8 mouse cellular contexts compared by ENCODE assay signal in the genomic region with DNA sequence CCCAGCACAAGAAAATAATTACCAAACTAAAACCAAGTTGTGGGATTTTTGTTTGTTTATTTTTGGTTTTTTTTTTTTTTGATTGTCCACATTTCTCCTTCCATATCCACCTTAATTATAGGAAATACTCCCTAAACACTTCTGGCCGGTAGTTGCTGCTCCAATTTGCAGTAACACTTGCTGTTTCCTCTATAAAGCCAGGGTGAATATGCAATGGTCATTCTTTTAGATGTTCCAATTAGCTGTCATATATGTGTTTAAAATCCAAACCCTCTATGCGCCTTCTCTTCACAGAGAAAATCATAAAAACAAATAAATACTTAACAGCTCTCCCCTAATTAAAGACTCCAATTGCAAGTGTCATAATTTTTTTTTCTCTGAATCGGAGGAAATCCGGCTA. TPM values are rescaled to one million over a fixed set of nuclear protein-coding genes. Genes with fewer than 3 reads are reported as not detected.
DNase-seq lines count a peak whose midpoint lies in the region; ATAC-seq and TF ChIP-seq lines count a peak whose summit lies in the region.

No protein-coding gene starts in this region.

- peak overlapping the region; percentile 84 for H3K27ac ChIP-seq in heart, adult 2 months
- H3K27ac ChIP-seq in forebrain, embryonic 13.5 days, result no peak overlapping the region
- no peak overlapping the region for H3K27ac ChIP-seq in liver, embryonic 13.5 days

- H3K27me3 ChIP-seq in heart, adult 2 months (ENCODE audit: control insufficient read depth, insufficient read depth, low read length), result no peaks in the 10 kb centered on the region
- H3K27me3 ChIP-seq in C2C12 (ENCODE audit: control insufficient read depth, insufficient read depth, insufficient read length), result peaks cover 11% of the 10 kb centered on the region
- peaks cover 24% of the 10 kb centered on the region for H3K27me3 ChIP-seq in forebrain, embryonic 13.5 days
- H3K27me3 ChIP-seq in liver, embryonic 13.5 days, result peaks cover 54% of the 10 kb centered on the region

- no peak for TF ChIP-seq POLR2A in heart, adult 2 months (IDR thresholded peaks at IDR 0.05; ENCODE audit: insufficient read depth, low read depth, low read length)

- H3K9ac ChIP-seq in heart, adult 2 months (ENCODE audit: low read depth, low read length), result no peak overlapping the region
- H3K9ac ChIP-seq in forebrain, embryonic 13.5 days, result peak overlapping the region; percentile 71
- no peak overlapping the region for H3K9ac ChIP-seq in liver, embryonic 13.5 days

- H3ac ChIP-seq in C2C12 (ENCODE audit: control insufficient read depth, insufficient read length, low read depth), result no peak overlapping the region

- H3K9me3 ChIP-seq in forebrain, embryonic 13.5 days (replicated peaks), result no peaks in the 10 kb centered on the region
- no peaks in the 10 kb centered on the region for H3K9me3 ChIP-seq in liver, embryonic 13.5 days (replicated peaks)

- WGBS in heart, adult 2 months, result 8% methylated on average over 4 of the region's 4 CpGs
- whole genome bisulfite sequencing in forebrain, embryonic 13.5 days, result 3% methylated on average over 4 of the region's 4 CpGs
- 2% methylated on average over 4 of the region's 4 CpGs for WGBS in liver, embryonic 13.5 days (ENCODE audit: insufficient replicate concordance)

- no peaks in the 10 kb centered on the region for H3K79me3 ChIP-seq in C2C12 (ENCODE audit: low read depth)

- no peaks in the 10 kb centered on the region for H3K36me3 ChIP-seq in heart, adult 2 months (ENCODE audit: control insufficient read depth, insufficient read depth, low read length)
- no peaks in the 10 kb centered on the region for H3K36me3 ChIP-seq in C2C12 (ENCODE audit: control insufficient read depth, insufficient read depth)
- H3K36me3 ChIP-seq in forebrain, embryonic 13.5 days (ENCODE audit: poor library complexity, severe bottlenecking), result no peaks in the 10 kb centered on the region
- H3K36me3 ChIP-seq in liver, embryonic 13.5 days, result no peaks in the 10 kb centered on the region

- no peaks in the 10 kb centered on the region for H3K79me2 ChIP-seq in heart, adult 2 months (replicated peaks; ENCODE audit: control insufficient read depth, insufficient read depth, low read length)
- H3K79me2 ChIP-seq in C2C12 (ENCODE audit: control insufficient read depth, insufficient read depth), result no peaks in the 10 kb centered on the region

- no peak for ATAC-seq in forebrain, embryonic 13.5 days
- no peak for ATAC-seq in liver, embryonic 13.5 days (ENCODE audit: low read depth)

- no peak for TF ChIP-seq EP300 in heart, adult 2 months (IDR thresholded peaks at IDR 0.05; ENCODE audit: insufficient read depth, low read depth, low read length)

- intact Hi-C loops in heart, adult 2 months (cut with DNase I), result loop anchor here (10.0 kb wide), 1 partner anchor 480 kb away; a partner anchor contains a TSS

- peak overlapping the region; percentile 84 for H3K4me3 ChIP-seq in heart, adult 2 months
- peak overlapping the region; percentile 45 for H3K4me3 ChIP-seq in C2C12 (ENCODE audit: insufficient read depth, poor library complexity, severe bottlenecking)
- H3K4me3 ChIP-seq in forebrain, embryonic 13.5 days, result peak overlapping the region; percentile 65
- peak overlapping the region; percentile 59 for H3K4me3 ChIP-seq in liver, embryonic 13.5 days (replicated peaks)

- H3K4me1 ChIP-seq in heart, adult 2 months (ENCODE audit: control insufficient read depth, insufficient read depth, low read length), result peaks cover 3% of the 10 kb centered on the region
- H3K4me1 ChIP-seq in forebrain, embryonic 13.5 days, result peaks cover 6% of the 10 kb centered on the region
- peaks cover 8% of the 10 kb centered on the region for H3K4me1 ChIP-seq in liver, embryonic 13.5 days (replicated peaks)

- peak overlapping the region; percentile 98 for H3K4me2 ChIP-seq in forebrain, embryonic 13.5 days
- H3K4me2 ChIP-seq in liver, embryonic 13.5 days, result peak overlapping the region; percentile 75

- no peak for DNase-seq in heart, adult 2 months
- no peak for DNase-seq in heart, adult 9 months (ENCODE audit: low spot score in 2 of 2)
- no peak for DNase-seq in liver, embryonic 13.5 days
- no peak for DNase-seq in adrenal gland, postnatal 25 days
- no peak for DNase-seq in adipocyte (ENCODE audit: low spot score)
- no peak for DNase-seq in frontal cortex, postnatal 36 days (ENCODE audit: low spot score in 2 of 2)

- TF ChIP-seq CTCF in heart, adult 2 months (IDR thresholded peaks at IDR 0.05), result no peak
- no peak for TF ChIP-seq CTCF in C2C12 (IDR thresholded peaks at IDR 0.05; ENCODE audit: control insufficient read depth, insufficient read depth, insufficient read length)

TF ChIP-seq in C2C12, 6 proteins besides CTCF, POLR2A, EP300 and RAD21:
- TF ChIP-seq CEBPB (IDR thresholded peaks at IDR 0.05; ENCODE audit: low read depth) (no peak), MYOD1 (IDR thresholded peaks at IDR 0.05; ENCODE audit: control insufficient read depth, insufficient read length, low read depth) (no peak), MAX (IDR thresholded peaks at IDR 0.05) (no peak), MYOG (IDR thresholded peaks at IDR 0.05; ENCODE audit: control insufficient read depth, extremely low read depth, insufficient read length) (no peak), USF1 (IDR thresholded peaks at IDR 0.05; ENCODE audit: low read depth) (no peak), FOSL1 (IDR thresholded peaks at IDR 0.05; ENCODE audit: insufficient read depth, low read length, poor library complexity, severe bottlenecking) (no peak)

RNA-seq across cellular contexts. Expression of a gene that starts 0.7 kb away (rescaled TPM):
- total RNA-seq in heart, adult 2 months (2021), result 1 to 10 TPM; 2.0 to 2.2 TPM
- 2.1 and 3.8 TPM in 2 replicates for polyA plus RNA-seq in heart, adult 2 months (2012; rRNA removed)
- 0.19 TPM for polyA plus RNA-seq in C2C12 (2012; fragmentation: generic; extraction: Trizol)
- polyA plus RNA-seq in forebrain, embryonic 13.5 days (2015; fragmentation: Nextera tagmentation; extraction: Ambion mirVana), result 1.4 and 1.7 TPM in 2 replicates
- polyA plus RNA-seq in liver, embryonic 13.5 days (2015; fragmentation: Nextera tagmentation; extraction: Ambion mirVana), result 0.17 and 0.23 TPM in 2 replicates
- 3.3 and 4.7 TPM in 2 replicates for total RNA-seq in adrenal gland, postnatal 25 days (2021)
